Mouse (Mus musculus): ENCODE results near the gene Adat2.

Gene Adat2

DNA sequence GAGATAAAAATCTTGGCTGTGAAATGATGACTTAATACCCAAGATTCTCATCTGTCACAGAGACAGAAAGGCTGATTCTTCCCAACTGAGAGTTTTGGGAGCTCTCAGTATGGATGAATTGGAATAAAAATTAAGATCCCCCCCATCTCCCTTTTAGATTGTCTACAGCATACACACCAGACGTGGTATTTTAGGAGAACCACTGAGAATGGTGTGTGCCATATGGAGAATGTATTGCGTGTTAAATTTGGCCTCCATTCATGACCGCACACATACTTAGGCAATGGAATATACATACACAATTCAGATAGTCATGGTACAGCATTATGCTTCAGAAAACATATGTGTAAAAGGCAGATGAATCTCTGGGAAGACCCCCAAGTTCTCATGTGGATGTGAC, 40.8 kb downstream of the Adat2 start:
- no peak for DNase-seq (ENCODE audit: extremely low spot score, low read depth, low spot score)

DNA sequence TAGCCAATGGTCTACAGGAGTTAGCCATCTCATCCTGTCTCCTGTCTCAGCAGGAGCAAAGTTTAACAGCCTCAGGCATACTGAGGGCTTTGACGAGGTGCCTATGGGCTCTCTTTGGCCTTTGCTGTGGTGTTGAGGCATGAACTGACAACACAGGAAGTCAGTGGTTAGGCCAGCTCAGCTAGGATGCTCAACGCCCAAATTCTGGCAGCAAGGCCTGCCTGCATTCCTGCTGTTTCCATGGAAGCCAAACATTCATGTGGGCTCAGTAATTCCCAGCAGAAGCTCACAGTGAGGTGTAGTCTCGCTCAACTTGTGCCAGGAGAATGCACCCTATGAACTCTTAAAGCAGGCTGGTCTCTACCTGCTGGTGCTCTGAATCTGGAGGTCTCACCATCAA, 43.4 kb downstream of the Adat2 start:
- DNase-seq (ENCODE audit: extremely low spot score, low read depth, low spot score): no peak

DNA sequence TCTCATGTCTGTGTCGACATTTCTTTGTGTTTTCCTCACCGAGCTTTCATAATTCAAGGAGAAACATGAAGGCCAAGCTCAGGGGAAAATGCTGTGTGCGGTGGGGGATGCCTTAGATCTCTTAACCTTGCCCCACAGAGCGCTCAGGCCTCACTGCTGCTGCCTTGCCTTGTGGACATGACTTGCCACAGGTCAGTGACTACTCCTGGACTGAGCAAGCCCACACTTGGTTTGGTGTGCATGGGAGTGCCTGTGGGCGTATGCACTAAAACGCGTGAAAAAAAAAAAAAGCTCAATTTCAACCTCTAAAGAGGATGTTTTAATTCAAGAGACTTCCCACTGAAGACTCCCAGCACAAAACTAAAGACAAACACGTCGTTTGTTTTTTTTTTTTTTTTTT, 44.2 kb downstream of the Adat2 start:
- no peak for DNase-seq (ENCODE audit: extremely low spot score, low read depth, low spot score)

DNA sequence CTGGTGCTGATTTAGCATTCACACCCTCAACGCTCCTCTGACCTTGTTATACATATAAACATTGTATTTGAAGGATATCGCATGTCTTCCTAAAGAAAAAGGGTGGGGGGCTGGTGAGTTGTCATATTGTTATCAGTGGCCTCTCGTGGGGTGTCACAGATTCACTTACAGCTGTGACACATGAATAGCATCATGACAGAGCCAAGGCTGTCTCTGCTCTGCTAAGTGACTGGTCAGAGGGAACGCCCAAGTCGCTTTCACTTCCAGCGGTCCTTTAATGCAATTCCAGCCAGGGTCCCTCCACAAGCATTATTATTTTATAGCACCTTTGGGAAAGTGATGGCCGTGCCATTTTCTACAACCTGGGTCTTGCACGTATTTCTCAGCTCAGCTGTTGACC, 44.8 kb downstream of the Adat2 start:
- no peak for DNase-seq (ENCODE audit: extremely low spot score, low read depth, low spot score)

DNA sequence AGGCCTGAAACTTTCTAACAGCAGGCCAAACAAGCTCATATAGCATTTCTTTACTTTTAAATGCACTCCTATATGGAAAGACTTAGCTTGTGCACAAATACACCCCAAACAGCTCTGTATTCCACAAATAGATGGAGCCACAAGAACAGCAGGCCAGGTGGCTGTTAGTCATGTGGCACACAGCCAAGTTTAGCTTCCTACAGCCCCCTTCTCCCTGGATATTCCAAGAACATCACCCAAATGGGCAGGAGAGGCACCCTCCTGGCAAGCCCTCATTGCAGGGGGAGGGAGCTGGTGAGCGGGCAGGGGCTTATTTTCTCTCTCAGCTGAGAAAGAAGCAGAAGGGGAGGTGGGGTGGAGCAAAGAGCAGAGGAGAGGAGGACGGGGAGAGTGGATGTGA, 48.2 kb downstream of the Adat2 start:
- DNase-seq (ENCODE audit: extremely low spot score, low read depth, low spot score): no peak

All from hindlimb bud, embryonic 11.5 days (tissue).